Mouse (Mus musculus): Measurements from ENCODE around the gene Ackr4.
A peak's percentile ranks its signal among the peaks of the same experiment; 100 is the strongest.

Gene Ackr4

DNA sequence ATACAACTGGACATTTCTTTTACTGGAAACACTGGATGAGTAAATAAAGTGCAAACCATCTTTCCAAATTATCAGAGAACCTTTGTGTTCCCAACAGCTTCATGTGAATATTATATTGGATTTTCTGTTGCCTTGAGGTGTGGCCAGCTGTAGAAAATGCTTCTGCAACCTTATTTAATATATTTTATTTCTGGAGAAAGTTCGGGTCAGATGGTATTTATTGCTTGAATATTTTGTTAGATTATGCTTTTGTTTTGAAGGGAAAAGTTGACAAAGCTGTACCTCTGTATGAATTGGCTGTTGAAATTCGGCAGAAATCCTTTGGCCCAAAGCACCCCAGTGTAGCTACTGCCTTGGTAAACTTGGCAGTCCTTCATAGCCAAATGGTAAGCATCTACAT, 86.4 kb downstream of the Ackr4 start, which contains the start of gene Gm28305:
TSS of gene Gm28305 (plus strand) at position 301 of the 400 bp plus-strand sequence.
- no peak for DNase-seq (ENCODE audit: low spot score in 2 of 2)

DNA sequence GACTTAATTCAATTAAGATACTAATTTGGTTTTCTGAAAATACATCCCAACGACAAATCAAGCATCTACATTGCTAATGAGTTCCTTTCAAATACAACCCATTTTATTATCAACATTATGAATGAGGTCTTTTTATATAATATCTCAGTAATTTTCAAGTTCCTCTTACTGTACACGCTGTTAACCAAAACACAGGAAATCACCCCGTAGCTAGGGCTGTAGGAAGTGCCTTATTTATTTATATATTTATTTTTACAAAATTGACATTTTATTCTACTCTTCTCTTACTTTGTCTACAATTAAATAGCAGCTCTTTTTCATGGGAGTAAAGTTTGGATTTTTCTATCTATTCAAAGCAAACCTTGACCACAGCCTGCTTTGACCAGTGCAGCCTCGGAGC, 87.0 kb downstream of the Ackr4 start:
- DNase-seq (ENCODE audit: low spot score in 2 of 2) = no peak

DNA sequence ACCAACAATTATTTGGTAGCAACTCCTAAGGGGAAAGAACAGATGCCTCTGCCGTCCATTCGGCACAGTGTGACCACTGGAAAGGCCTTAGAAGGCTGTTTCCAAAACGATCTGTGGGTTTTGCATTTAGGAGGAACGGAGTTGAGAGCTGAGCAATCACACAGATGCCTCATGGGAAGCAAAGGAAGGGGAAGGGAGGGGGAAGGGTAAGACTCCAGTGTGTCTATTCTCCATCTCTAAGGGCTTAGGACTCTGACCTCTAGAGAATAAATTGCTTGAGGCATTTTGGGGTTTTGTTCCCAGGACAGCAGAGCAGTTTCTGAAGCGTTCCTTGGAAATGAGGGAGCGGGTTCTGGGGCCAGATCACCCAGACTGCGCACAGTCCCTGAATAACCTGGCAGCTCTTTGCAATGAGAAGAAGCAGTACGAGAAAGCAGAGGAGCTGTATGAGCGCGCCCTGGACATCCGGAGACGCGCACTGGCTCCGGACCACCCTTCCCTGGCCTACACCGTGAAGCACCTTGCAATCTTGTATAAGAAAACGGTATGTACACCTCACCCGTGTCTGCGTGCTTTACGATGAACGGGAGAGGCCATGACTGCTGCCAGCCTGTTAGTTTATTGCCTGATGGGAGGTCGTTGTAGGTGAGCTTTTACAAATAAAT, 87.6 kb downstream of the Ackr4 start:
- no peak for DNase-seq (ENCODE audit: low spot score in 2 of 2)

DNA sequence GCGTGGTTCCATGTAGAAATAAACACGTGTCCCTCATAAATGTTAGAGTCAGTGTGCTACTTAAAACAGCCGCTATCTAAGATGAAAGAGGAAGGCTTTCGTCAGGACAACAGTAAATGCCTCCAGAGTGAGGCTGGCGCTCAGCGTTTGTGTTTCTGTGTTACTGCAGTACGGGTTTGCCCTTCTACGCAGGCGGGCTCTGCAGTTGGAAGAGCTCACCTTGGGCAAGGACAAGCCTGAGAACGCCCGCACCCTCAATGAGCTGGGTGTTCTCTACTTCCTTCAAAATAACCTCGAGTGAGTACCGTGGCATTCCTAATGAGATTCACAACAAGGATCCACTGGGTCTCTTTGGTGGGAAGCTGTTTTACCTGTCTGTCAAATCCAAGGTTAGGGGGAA, 88.5 kb downstream of the Ackr4 start:
- no peak for DNase-seq (ENCODE audit: low spot score in 2 of 2)

DNA sequence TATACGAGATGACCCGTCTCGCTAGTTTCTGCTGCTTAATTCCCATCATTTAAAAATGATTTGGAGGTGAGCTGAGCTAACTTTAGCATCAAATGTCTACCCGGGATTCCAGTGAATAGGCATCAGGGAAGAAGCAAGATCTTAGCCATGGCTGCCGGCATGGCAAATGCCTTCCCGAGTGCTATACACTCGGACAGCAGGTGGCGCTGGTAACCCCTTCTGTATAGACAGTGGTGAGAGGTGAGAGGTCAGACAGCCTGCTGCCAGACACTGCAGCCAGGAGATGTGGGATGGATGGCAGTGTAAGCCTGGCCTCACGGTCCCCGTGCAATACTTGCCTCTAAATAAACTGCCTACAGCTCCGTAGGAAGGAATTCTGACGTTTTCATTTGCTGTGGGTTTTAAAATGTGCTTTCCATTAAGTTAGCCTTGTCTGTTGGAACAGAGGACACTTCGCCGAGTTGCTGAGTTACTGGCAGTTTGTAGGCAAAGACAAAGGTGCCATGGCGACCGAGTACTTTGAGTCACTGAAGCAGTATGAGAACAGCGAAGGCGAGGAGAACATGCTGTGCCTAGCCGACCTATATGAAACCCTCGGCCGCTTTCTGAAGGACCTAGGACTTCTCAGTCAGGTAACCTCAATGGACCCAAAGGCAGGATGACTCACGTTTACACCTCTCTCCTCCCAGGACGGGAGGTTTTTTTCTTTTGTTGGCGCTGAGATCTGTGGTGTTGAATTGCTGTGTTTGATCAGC, 91.3 kb downstream of the Ackr4 start:
- peak; percentile 61 to 65 for DNase-seq (ENCODE audit: low spot score in 2 of 2)

DNA sequence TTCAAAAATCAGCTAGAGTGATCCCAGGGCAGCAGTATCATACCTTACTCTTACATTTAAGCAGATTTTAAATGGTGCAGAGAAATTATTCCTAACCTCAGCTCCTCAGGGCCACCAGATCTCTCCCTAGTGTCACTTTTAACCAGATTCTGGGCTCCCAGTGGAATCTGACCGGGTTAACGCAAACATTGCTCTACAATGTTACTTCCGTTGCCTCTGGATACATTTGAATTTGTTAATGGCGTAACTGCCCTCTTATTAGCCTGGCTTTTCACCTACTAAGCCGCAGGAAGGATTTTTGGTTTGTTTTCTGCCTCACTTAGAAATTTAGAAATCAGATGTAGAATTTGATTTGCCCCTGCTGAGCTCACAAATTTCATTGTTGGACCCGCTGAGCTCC, 92.0 kb downstream of the Ackr4 start:
- DNase-seq (ENCODE audit: low spot score in 2 of 2) = no peak

DNA sequence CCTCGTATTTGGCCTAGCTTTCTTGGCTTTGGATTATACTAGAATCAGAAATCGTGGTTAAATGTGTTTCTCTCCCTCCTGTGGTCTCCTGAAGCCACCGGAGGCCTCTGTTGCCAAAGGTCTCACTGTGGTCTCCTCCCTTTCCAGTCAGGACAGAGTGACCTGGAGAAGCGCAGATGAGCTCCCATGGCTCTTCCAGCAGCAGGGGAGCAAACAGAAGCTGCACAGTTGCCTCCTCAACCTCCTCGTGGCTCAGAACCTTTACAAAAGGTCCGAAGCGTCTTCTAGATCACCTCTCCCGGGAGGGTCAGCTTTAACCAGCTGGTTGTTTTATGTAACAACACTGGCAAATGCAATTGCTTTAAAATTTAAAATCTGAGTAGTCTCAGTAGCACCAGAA, 92.5 kb downstream of the Ackr4 start:
- no peak for DNase-seq (ENCODE audit: low spot score in 2 of 2)
